Mouse (Mus musculus): ENCODE data around the gene Hlx. TPM values are rescaled to one million over a fixed set of nuclear protein-coding genes. Genes with fewer than 3 reads are reported as not detected.

The Hlx gene
- polyA plus RNA-seq, 1 experiment, result 102 TPM

- Histone ChIP-seq H3K4me1 (no peaks in the 10 kb centered on the region), H3K36me3 (replicated peaks; ENCODE audit: low read length) (no peaks in the 10 kb centered on the region), H3K27me3 (replicated peaks) (peaks cover 14% of the 10 kb centered on the region), H3K4me3 (replicated peaks) (no peak overlapping the region), H3K9me3 (peaks cover 15% of the 10 kb centered on the region)
- no peak for TF ChIP-seq FLI1 (IDR thresholded peaks at IDR 0.05; ENCODE audit: low read length)
- TF ChIP-seq GATA1 (IDR thresholded peaks at IDR 0.05; ENCODE audit: borderline replicate concordance, low read length), result no peak
Measured at GRCm38 (mm10) chr1:184762941-184763340, 30.5 kb upstream of the Hlx start.

GRCm38 (mm10) chr1:184761988-184762387, 29.6 kb upstream of the Hlx start:
- Histone ChIP-seq H3K36me3 (replicated peaks; ENCODE audit: low read length) (no peaks in the 10 kb centered on the region), H3K4me3 (replicated peaks) (no peak overlapping the region), H3K9me3 (peaks cover 10% of the 10 kb centered on the region), H3K4me1 (no peaks in the 10 kb centered on the region), H3K27me3 (replicated peaks) (peaks cover 10% of the 10 kb centered on the region)
- TF ChIP-seq FLI1 (IDR thresholded peaks at IDR 0.05; ENCODE audit: low read length), result no peak

GRCm38 (mm10) chr1:184752671-184753070, 20.3 kb upstream of the Hlx start:
- no peaks in the 10 kb centered on the region for H3K4me1 ChIP-seq
- TF ChIP-seq GATA1 (IDR thresholded peaks at IDR 0.05; ENCODE audit: borderline replicate concordance, low read length) (no peak), FLI1 (IDR thresholded peaks at IDR 0.05; ENCODE audit: low read length) (no peak)
- H3K9me3 ChIP-seq, result peaks cover 16% of the 10 kb centered on the region
- H3K36me3 ChIP-seq (replicated peaks; ENCODE audit: low read length), result no peaks in the 10 kb centered on the region
- H3K4me3 ChIP-seq (replicated peaks), result no peak overlapping the region
- H3K27me3 ChIP-seq (replicated peaks), result peaks cover 15% of the 10 kb centered on the region

GRCm38 (mm10) chr1:184750114-184750664, 17.8 kb upstream of the Hlx start:
- TF ChIP-seq FLI1 (IDR thresholded peaks at IDR 0.05; ENCODE audit: low read length) (no peak), GATA1 (IDR thresholded peaks at IDR 0.05; ENCODE audit: borderline replicate concordance, low read length) (no peak)
- H3K9me3 ChIP-seq, result peaks cover 16% of the 10 kb centered on the region
- no peak overlapping the region for H3K4me3 ChIP-seq (replicated peaks)
- no peaks in the 10 kb centered on the region for H3K4me1 ChIP-seq
- peaks cover 19% of the 10 kb centered on the region for H3K27me3 ChIP-seq (replicated peaks)
- no peaks in the 10 kb centered on the region for H3K36me3 ChIP-seq (replicated peaks; ENCODE audit: low read length)

GRCm38 (mm10) chr1:184748692-184749152, 16.3 kb upstream of the Hlx start:
- H3K9me3 ChIP-seq, result peaks cover 6% of the 10 kb centered on the region
- H3K4me1 ChIP-seq, result no peaks in the 10 kb centered on the region
- H3K27me3 ChIP-seq (replicated peaks), result peaks cover 23% of the 10 kb centered on the region
- H3K36me3 ChIP-seq (replicated peaks; ENCODE audit: low read length), result no peaks in the 10 kb centered on the region
- H3K4me3 ChIP-seq (replicated peaks), result no peak overlapping the region
- no peak for TF ChIP-seq GATA1 (IDR thresholded peaks at IDR 0.05; ENCODE audit: borderline replicate concordance, low read length)
- no peak for TF ChIP-seq FLI1 (IDR thresholded peaks at IDR 0.05; ENCODE audit: low read length)

GRCm38 (mm10) chr1:184737876-184738479, 5.6 kb upstream of the Hlx start:
- H3K27me3 ChIP-seq (replicated peaks), result peaks cover 34% of the 10 kb centered on the region
- H3K36me3 ChIP-seq (replicated peaks; ENCODE audit: low read length), result no peaks in the 10 kb centered on the region
- TF ChIP-seq FLI1 (IDR thresholded peaks at IDR 0.05; ENCODE audit: low read length), result no peak
- no peak for TF ChIP-seq GATA1 (IDR thresholded peaks at IDR 0.05; ENCODE audit: borderline replicate concordance, low read length)
- H3K4me1 ChIP-seq, result peaks cover 47% of the 10 kb centered on the region
- H3K4me3 ChIP-seq (replicated peaks), result peak overlapping the region; percentile 81
- H3K9me3 ChIP-seq, result no peaks in the 10 kb centered on the region

GRCm38 (mm10) chr1:184737228-184737627, 4.8 kb upstream of the Hlx start:
- Histone ChIP-seq H3K36me3 (replicated peaks; ENCODE audit: low read length) (no peaks in the 10 kb centered on the region), H3K4me3 (replicated peaks) (no peak overlapping the region), H3K9me3 (no peaks in the 10 kb centered on the region), H3K4me1 (peaks cover 51% of the 10 kb centered on the region), H3K27me3 (replicated peaks) (peaks cover 34% of the 10 kb centered on the region)
- TF ChIP-seq FLI1 (IDR thresholded peaks at IDR 0.05; ENCODE audit: low read length) (no peak), GATA1 (IDR thresholded peaks at IDR 0.05; ENCODE audit: borderline replicate concordance, low read length) (no peak)

- Histone ChIP-seq H3K36me3 (replicated peaks; ENCODE audit: low read length) (no peaks in the 10 kb centered on the region), H3K4me3 (replicated peaks) (no peak overlapping the region), H3K27me3 (replicated peaks) (peaks cover 40% of the 10 kb centered on the region), H3K9me3 (no peaks in the 10 kb centered on the region), H3K4me1 (peaks cover 56% of the 10 kb centered on the region)
- TF ChIP-seq GATA1 (IDR thresholded peaks at IDR 0.05; ENCODE audit: borderline replicate concordance, low read length) (no peak), FLI1 (IDR thresholded peaks at IDR 0.05; ENCODE audit: low read length) (no peak)
Measured at GRCm38 (mm10) chr1:184736260-184736659, 3.8 kb upstream of the Hlx start.

- TF ChIP-seq GATA1 (IDR thresholded peaks at IDR 0.05; ENCODE audit: borderline replicate concordance, low read length), result no peak
- TF ChIP-seq FLI1 (IDR thresholded peaks at IDR 0.05; ENCODE audit: low read length), result no peak
- H3K4me1 ChIP-seq, result peaks cover 66% of the 10 kb centered on the region
- H3K36me3 ChIP-seq (replicated peaks; ENCODE audit: low read length), result peaks cover 5% of the 10 kb centered on the region
- no peaks in the 10 kb centered on the region for H3K9me3 ChIP-seq
- H3K4me3 ChIP-seq (replicated peaks), result peak overlapping the region; percentile 88
- H3K27me3 ChIP-seq (replicated peaks), result peaks cover 48% of the 10 kb centered on the region
Measured at GRCm38 (mm10) chr1:184734991-184735920, 2.8 kb upstream of the Hlx start.
